Mouse (Mus musculus) hindbrain, embryonic 14.5 days (tissue): ENCODE data around the gene Lcn10. TPM values are rescaled to one million over a fixed set of nuclear protein-coding genes. Genes with fewer than 3 reads are reported as not detected.

Experiments used
- ATAC-seq: fragments of 200-750 bp; cut with Nextera tagmentation; 2 replicates; pipeline ENCODE4 v1.8.0; 2017; ENCODE audit warnings: moderate number of reproducible peaks, mild to moderate bottlenecking, moderate TSS enrichment, moderate library complexity; ENCODE audit not compliant: low FRiP score
- DNase-seq: peaks from one replicate; pipeline ENCODE4 v3.0.0-alpha.2; 2015; ENCODE audit warnings: low spot score
- H3K27ac ChIP-seq: fragments of 300-500 bp; sonication (generic); 2 replicates; pipeline ENCODE4 v1.5.1; 2014; ENCODE audit warnings: mild to moderate bottlenecking, moderate library complexity
- H3K27me3 ChIP-seq: fragments of 300-500 bp; sonication (generic); 2 replicates; pipeline ENCODE4 v1.6.1; 2014; ENCODE audit warnings: mild to moderate bottlenecking, low read length, mixed read lengths; ENCODE audit not compliant: control insufficient read depth, insufficient read depth
- H3K36me3 ChIP-seq: fragments of 300-500 bp; sonication (generic); replicated peaks from 2 replicates; pipeline ENCODE4 v1.6.1; 2014; ENCODE audit not compliant: control insufficient read depth, insufficient read depth
- H3K4me1 ChIP-seq: fragments of 300-500 bp; sonication (generic); replicated peaks from 2 replicates; pipeline ENCODE4 v1.6.1; 2014; ENCODE audit warnings: antibody characterized with exemption, low read length, mixed read lengths; ENCODE audit not compliant: control insufficient read depth, insufficient read depth
- H3K4me2 ChIP-seq: fragments of 300-500 bp; sonication (generic); replicated peaks from 2 replicates; pipeline ENCODE4 v1.6.1; 2014; ENCODE audit warnings: mild to moderate bottlenecking, moderate library complexity
- H3K4me3 ChIP-seq: fragments of 300-500 bp; sonication (generic); replicated peaks from 2 replicates; pipeline ENCODE4 v1.5.1; 2014; ENCODE audit warnings: mild to moderate bottlenecking, low read length
- H3K9ac ChIP-seq: fragments of 300-500 bp; sonication (generic); 2 replicates; pipeline ENCODE4 v1.6.1; 2014
- H3K9me3 ChIP-seq: fragments of 300-500 bp; sonication (generic); 2 replicates; pipeline ENCODE4 v1.6.1; 2016; ENCODE audit warnings: low read length; ENCODE audit not compliant: control insufficient read depth
- WGBS: fragments of 180-500 bp; shearing (Covaris S2); extraction: QIAGEN DNeasy Blood & Tissue Kit; methylation state at CpG from one replicate; pipeline ENCODE4 v1.1.7; 2014; 5-methylcytosine and 5-hydroxymethylcytosine counted together
- polyA plus RNA-seq: library from polyadenylated mRNA; unstranded; fragments of >200 nt; fragmentation: Nextera tagmentation; extraction: Ambion mirVana; gene quantifications from 2 replicates; pipeline ENCODE4 v1.2.1, GENCODE M21; 2014

Lcn10 gene
- polyA plus RNA-seq, 1 experiment from 2014 or later: not detected

DNA sequence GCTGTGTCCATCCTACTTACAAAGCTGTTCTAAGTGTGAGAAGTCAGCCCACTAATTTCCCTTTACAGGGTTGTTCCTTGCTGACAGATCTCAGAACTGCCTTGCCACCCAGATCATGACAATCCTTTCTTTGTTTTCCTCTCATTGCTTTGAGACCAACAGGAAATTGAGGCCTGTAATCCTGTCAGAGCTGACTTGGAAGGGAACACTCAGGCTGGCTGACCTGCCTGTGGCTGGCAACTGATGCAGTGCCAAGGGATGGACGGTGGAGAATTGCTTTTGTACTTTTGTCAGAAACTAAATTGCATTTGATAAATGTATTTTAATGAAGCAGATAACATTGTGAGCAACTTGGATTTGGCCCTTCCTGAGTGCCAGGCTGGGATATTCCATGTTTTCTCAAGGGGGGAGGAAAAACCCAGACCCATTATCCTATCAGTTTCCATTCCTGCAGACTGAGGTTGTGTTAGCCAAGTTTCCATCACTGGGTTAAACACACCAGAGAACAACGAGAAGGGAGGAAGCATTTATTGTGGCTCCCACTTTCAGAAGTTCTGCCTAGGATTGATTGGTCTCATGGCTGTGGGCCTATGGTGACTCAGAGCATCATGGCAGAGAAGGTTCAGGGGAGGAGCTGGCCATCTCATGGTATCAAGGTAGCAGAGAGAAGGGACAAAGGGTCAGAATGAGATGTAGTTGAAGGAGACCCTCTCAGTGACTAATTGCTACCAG is 50.8 kb downstream of the Lcn10 start:
- WGBS: 74% methylated on average over 2 of the region's 2 CpGs
- H3K9ac ChIP-seq: no peak overlapping the region
- H3K9me3 ChIP-seq: peaks cover 4% of the 10 kb centered on the region; the same call in 1 of the 2 replicates
- no peak overlapping the region for H3K4me3 ChIP-seq
- H3K27ac ChIP-seq: no peak overlapping the region
- no peak overlapping the region for H3K4me2 ChIP-seq
- DNase-seq: no peak
- H3K27me3 ChIP-seq: no peaks in the 10 kb centered on the region
- no peak for ATAC-seq
- H3K4me1 ChIP-seq: no peaks in the 10 kb centered on the region
- H3K36me3 ChIP-seq: no peaks in the 10 kb centered on the region

Other genes starting within 250 kb of the Lcn10 start
- gene Clic3, start 225.9 kb upstream of the Lcn10 start, polyA plus RNA-seq: 2.2 and 2.6 TPM in 2 replicates
- gene Paxx, start 221.6 kb upstream of the Lcn10 start, polyA plus RNA-seq: 93.1 and 109 TPM in 2 replicates
- 230 and 390 TPM in 2 replicates for gene Ptgds, start 212.7 kb upstream of the Lcn10 start, polyA plus RNA-seq
- not detected in 2 replicates for gene Lcn12, start 188.8 kb upstream of the Lcn10 start, polyA plus RNA-seq
- 116 and 118 TPM in 2 replicates for gene Fbxw5, start 182.0 kb upstream of the Lcn10 start, polyA plus RNA-seq
- 4.1 and 5.5 TPM in 2 replicates for gene C8g, start 181.0 kb upstream of the Lcn10 start, polyA plus RNA-seq
- gene Traf2, start 135.8 kb upstream of the Lcn10 start, polyA plus RNA-seq: 15.6 and 16.3 TPM in 2 replicates
- 353 and 366 TPM in 2 replicates for gene Edf1, start 124.9 kb upstream of the Lcn10 start, polyA plus RNA-seq
- 1.3 and 1.7 TPM in 2 replicates for gene Mamdc4, start 107.9 kb upstream of the Lcn10 start, polyA plus RNA-seq
- 171 and 187 TPM in 2 replicates for gene Phpt1, start 107.5 kb upstream of the Lcn10 start, polyA plus RNA-seq
- 10.8 and 12.7 TPM in 2 replicates for gene Ajm1, start 101.0 kb upstream of the Lcn10 start, polyA plus RNA-seq
- gene Rabl6, start 74.2 kb upstream of the Lcn10 start, polyA plus RNA-seq: 59.0 and 61.6 TPM in 2 replicates
- 0.26 and 0.44 TPM in 2 replicates for gene Ccdc183, start 65.0 kb upstream of the Lcn10 start, polyA plus RNA-seq
- gene Tmem141, start 60.7 kb upstream of the Lcn10 start, polyA plus RNA-seq: 52.5 and 53.5 TPM in 2 replicates
- gene Fcna, start 54.7 kb upstream of the Lcn10 start, polyA plus RNA-seq: 3.9 and 4.0 TPM in 2 replicates
- not detected in 2 replicates for gene Lcn8, start 29.6 kb upstream of the Lcn10 start, polyA plus RNA-seq
- not detected in 2 replicates for gene Lcn5, start 24.8 kb upstream of the Lcn10 start, polyA plus RNA-seq
- gene Lcn6, start 5.9 kb upstream of the Lcn10 start, polyA plus RNA-seq: not detected in 2 replicates
- not detected in 2 replicates for gene Obp2a, start 17.3 kb downstream of the Lcn10 start, polyA plus RNA-seq
- 145 and 153 TPM in 2 replicates for gene Bmyc, start 24.0 kb downstream of the Lcn10 start, polyA plus RNA-seq
- gene Obp2b, start 54.3 kb downstream of the Lcn10 start, polyA plus RNA-seq: not detected in 2 replicates
- not detected in 2 replicates for gene Lcn3, start 82.8 kb downstream of the Lcn10 start, polyA plus RNA-seq
- gene Lcn11, start 94.3 kb downstream of the Lcn10 start, polyA plus RNA-seq: not detected in 2 replicates
- not detected in 2 replicates for gene Gm13539, start 99.5 kb downstream of the Lcn10 start, polyA plus RNA-seq
- gene Glt6d1, start 133.1 kb downstream of the Lcn10 start, polyA plus RNA-seq: not detected in 2 replicates
- gene Lcn9, start 140.4 kb downstream of the Lcn10 start, polyA plus RNA-seq: not detected in 2 replicates
- gene Sohlh1, start 164.5 kb downstream of the Lcn10 start, polyA plus RNA-seq: not detected in 2 replicates
- gene Kcnt1, start 181.0 kb downstream of the Lcn10 start, polyA plus RNA-seq: 20.4 and 20.6 TPM in 2 replicates